Mouse (Mus musculus): Measurements from ENCODE around the gene Tmem204.

Gene Tmem204

GRCm38 (mm10) chr17:25013606-25014501, 69.5 kb downstream of the Tmem204 start:
- peak; percentile 56 for DNase-seq

Measured in embryo, embryonic 11 days (tissue).